Mouse (Mus musculus) embryo, embryonic 10.5 days (tissue): ENCODE measurements at regions not wholly inside any gene's neighbourhood (a gene's known extent, or its start where the extent isn't known, plus 50 kb on each side); places are given as distances from the start of the nearest gene placed in this dataset.
"Not testable (repeated sequence)": the region's sequence is repeated elsewhere in the genome, so short reads cannot be mapped to it uniquely, and the experiment has no call there.

Source experiments
- DNase-seq: peaks from one replicate; pipeline ENCODE4 v3.0.0-alpha.2; 2015; ENCODE audit warnings: low spot score

DNA sequence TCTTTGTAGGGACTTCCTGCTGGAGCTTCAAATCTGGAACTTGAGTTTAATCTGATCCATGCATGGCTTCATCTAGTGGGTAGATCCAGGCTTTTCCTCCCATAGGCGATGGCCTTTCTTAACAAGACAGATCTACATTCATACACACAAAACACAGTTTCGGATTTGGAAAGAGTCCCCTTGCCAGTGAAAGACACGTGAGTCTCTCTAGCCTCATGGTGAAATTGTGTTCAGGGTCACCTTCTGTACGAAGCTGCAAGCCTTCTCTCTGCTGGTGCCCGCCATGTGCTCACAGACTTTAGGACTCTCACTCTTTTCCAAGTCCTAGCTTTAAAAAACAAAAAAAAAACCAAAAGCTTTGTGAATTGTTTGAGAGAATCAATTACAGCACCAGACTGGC is 51.4 kb upstream of the Dlx2 start:
- no peak for DNase-seq

DNA sequence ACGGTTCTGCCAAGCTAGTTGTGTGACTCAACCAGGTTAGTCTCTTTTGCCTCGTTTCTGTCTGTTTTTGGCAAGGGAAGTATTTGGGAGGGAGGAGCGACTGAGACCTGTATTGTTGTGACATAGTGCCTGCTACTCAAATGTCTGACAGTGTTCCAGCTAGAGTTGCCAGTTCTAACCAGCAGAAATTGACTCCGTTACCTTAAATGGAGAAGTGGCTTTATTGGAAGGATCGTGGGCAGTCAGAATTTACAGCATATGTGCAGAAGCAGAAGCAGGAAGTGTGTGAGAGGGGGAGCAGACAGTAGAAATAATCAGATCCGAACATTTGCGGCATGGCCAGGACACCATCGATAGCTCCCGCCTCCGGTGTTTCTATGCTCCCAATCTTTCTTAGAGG is 51.8 kb upstream of the Dlx2 start:
- no peak for DNase-seq

DNA sequence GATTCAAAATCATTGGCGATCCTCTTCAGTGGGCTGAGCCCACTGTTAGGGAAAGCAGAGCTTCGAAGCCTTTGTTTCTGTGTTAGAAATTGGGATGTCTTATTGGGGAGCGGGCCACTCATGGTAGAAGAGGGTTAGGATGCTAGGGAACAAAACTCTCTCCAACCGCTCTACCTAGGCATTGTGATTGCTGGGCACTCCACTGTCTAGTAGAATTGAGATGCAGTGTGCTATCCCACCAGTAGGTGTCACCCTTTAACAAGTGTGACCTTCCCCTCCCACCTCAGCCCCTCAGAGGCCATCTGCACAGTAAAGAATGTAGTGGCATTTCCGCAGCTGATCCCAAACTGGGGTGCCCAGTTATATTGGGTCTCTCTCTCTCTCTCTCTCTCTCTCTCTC is 52.2 kb upstream of the Dlx2 start:
- peak; percentile 97 for DNase-seq

DNA sequence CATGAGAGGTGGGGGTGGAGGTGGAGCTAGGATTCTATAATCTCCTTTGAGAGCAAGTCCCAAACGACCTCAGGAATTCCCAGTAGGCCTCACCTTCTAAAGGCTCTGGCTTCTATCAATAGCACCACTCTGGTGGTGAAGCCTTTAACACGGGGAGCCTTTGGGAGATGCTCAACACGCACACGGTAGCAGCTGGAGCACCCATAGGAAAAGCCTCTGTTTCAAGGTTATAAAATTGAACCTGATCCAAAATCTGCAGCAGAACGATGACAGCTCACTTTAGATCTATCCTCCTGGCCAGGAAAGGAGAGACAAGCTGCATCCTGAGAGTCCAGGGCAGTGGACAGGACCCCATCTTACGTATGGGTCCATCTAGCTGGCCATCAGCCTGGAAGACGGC is 53.7 kb upstream of the Dlx2 start:
- DNase-seq: no peak

DNA sequence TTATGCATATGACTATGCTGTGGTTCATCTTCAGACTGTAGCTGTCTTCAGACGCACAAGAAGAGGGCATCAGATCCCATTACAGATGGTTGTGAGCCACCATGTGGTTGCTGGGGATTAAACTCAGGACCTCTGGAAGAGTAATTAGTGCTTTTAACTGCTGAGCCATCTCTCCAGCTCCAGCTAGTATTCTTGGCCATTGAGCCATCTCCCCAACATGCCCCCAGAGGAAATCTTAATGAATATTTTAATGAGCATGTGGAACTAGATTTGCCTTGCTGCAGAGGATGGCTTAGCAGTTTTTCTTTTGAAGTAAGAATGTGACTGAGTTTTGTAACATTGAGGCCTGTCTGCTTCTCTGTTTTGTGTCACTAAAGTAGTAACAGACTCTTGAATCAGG is 54.4 kb upstream of the Dlx2 start:
- no peak for DNase-seq

DNA sequence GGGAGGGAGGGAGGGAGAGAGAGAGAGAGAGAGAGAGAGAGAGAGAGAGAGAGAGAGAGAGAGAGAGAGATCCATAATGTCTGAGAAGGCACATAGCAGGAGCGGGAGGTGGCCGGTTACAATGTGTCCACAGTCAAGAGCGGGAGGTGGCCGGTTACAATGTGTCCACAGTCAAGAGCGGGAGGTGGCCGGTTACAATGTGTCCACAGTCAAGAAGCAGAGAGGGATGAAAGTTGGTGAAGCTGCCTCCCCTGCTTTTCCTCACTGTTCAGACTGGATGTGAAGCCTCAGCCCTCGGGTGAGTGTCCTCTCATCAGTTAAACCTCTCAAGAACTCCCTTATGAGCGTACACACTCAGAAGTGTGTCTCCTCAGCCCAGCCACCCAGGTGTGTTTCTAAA is 57.2 kb upstream of the Dlx2 start:
- not testable (repeated sequence) for DNase-seq

DNA sequence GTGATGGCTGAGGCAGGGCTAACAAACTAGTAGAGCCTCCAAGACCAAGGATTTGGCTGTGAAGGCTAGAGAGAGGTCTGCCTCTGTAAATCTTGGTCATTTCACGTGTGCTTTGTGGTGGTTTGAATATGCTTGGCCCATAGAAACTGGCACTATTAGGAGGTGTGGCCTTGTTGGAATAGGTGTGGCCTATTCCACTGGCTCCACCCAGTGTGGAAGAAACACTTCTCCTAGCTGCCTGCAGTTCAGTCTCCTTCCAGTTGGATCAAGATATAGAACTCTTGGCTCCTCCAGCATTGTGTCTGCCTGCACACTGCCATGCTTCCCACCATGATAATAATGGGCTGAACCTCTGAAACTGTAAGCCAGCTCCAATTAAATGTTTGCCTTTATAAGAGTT is 59.1 kb upstream of the Dlx2 start:
- DNase-seq: no peak

DNA sequence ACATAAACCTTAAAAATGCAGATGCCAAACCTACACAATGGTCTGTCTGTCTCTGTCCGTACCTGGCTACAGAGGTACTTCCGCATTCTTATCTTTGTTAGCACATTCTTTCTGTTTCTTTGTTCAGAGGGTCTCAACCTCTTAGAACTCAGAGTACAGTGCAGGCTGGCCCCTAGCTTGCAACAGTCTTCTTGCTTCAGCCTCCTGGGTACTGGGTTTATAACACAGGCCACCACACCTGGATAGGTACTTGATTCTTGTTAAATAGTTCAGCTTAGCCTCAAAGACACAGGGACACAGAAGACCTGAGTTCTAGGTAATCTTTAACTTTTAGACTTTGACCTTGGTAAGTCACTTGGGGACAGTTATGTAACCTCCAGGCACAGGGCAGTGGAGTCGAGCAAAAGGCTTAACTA is 60.5 kb upstream of the Dlx2 start:
- no peak for DNase-seq

DNA sequence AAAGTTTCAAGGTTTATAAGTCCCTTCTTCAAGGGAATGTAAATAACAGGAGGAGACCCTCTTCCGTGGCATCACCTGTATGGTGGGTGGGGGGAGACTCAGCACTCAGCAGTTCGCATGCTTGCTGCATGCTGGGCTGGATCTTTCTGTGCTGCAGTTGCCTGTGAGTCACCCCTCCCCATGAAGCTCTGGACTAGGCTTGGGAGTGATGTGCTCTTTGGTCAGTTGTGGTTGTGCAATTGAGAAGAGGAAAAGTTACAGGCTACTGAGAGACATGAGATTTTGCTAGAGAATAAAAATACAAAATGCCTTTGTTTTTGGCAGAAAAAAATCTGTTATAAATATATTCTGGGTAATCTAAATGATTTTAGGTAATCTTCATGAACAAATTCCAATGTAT is 66.7 kb upstream of the Dlx2 start:
- no peak for DNase-seq

DNA sequence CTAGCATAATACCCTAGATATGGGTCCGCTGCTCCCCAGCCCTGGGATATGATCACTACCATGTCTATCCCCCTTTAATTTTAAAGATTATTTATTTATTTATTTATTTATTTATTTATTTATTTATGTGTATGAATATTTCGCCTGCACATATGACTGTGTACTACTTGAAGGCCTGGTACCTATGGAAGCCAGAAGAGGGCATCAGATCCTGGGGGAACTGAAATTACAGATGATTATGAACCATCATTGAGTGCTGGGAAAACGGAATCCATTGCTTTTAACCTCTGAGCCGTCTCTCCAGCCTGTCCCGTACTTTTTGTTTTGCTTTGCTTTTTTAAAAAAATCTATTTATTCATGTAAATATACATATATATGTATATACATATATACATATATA is 70.0 kb upstream of the Dlx2 start:
- DNase-seq: no peak

DNA sequence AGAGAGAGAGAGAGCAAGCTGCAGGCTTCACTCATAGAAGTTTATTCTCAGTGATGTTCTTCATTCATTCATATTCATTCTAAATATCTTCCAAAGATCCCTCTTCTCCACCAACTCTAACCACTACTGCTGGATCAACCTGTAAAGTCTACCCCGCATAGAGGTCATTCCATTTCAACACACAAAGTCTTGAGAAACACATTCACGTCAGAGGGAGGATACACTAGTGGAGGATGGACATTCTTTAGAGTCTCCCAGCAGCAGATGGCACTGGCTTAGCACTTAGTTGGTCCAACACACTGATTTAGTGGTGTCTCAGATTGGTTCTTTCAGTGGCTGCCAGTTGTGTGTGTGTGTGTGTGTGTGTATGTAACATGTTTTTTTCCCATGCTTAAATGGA is 74.9 kb upstream of the Dlx2 start:
- no peak for DNase-seq

DNA sequence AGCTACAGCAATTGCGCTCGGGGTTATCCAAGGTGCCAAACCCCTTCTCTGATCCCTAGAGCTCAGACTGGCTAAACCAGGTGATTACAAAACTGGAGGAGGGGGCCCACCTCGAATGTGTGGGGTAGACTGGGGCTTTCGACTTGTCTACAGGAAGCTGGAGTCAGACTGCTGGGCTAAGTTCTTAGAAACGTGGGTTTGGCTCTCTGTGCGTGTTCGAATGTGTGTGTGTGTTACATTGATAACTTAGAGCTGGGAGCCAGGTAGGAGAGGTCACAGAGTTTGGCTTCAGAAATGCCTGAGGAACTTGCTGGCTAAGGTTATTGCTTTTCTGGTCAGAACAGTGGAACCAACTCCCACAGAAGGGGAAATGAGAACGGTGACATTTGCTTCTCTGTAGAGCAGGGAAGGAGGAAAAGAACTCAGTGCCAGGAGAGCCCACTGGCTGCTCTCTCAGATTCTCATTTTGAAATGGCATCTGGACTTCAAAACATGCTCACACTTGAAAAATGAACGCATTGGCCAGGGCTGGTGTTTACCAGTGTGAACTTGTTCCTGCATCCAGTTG is 76.1 kb upstream of the Dlx2 start:
- no peak for DNase-seq

DNA sequence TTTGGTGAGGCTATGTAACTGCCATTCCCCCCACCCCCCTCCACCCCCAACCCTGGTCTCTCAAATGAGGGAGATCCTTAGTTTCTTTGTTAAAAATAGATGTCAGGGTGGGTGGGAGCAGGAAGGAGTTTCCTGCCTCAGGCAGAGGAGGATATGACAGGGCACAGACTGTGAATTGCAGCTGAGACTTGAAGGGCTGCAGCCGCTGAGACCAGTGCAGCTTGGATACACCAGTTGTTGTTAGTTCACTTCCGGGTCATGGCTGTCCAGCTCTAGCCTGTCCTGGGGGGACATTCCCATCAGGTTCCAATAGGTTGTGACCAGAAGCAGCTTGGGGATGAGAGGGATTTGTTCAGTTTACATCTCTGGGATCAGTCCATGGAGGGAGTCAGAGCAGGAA is 76.6 kb upstream of the Dlx2 start:
- DNase-seq: no peak

DNA sequence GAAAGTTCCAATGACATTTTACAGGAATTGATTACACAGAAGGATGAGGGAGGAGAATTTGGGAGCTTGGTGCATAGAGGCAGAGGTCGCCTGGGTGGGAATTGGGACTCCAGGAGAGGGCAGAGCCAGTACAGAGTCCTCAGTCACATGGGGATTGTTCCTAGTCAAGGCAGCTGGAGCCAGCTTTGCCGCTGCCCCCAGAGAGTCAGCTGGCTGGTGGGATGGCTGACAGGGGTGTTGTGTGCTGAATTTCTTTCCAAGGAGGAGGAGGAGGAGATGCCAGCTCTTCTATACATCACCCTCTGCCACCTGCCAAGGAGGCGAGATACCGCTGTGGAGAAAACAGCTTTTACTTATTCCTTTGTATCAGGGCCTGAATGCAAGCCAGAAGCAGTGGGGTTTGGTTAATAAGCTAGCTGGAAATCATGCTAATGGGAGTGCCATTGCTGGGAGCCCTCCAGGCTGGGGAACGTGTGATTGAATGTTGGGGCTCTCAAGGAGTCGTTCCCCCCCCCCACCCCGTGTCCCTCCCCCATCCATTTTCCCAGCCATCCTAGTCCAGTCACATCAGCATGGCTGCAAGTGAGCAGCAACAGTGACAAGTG is 78.8 kb upstream of the Dlx2 start:
- no peak for DNase-seq

DNA sequence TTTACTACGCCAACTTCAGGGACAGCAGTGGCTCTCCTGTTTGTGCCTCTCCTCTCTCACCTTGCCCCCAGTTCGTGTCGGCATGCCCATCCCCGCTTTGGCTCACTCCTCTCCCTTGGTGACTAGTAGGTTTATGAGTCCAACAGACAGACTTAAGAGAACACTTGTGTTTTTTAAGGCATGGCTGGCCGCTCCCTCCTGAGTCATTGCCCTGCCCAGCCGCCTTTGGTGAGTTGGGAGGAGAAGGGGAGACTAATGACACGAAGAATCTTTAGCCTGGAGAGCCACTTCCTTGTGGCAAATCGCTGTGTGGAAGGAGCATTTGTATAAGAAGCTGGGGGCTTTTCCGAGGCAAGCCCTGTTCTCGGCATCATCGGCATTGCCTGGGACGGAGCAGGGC is 79.8 kb upstream of the Dlx2 start:
- DNase-seq: no peak

DNA sequence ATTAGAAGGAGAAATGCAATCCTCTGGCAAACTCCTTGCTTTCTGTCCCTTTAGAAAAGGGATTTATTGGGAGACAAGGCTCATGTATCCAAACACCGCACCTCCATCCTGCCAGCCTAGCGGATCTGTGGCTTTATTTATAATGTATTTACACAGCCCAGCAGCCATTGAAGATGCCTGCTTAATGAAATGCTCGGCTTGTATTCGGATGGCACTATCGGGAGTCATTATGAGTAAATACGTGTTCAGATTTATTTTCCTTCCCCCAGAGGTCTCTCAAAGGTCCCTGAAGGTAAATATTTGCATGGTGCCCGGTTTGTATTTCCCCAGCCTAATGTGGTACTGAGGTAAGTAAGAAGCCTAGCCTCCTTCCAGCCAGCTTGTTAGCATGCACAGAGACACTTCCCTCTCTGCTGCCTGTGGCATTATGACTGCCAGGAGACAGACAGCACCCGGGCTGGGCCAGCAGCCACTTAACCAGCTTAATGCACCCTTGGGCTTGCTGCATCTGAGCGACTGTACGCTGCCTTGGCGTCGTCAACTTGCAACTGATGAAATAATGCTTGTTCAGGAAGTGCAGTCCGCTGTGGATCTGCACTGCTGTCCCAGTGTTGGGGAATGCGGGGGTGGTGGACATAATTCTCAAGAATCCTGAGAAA is 80.7 kb upstream of the Dlx2 start:
- peak; percentile 36 for DNase-seq

DNA sequence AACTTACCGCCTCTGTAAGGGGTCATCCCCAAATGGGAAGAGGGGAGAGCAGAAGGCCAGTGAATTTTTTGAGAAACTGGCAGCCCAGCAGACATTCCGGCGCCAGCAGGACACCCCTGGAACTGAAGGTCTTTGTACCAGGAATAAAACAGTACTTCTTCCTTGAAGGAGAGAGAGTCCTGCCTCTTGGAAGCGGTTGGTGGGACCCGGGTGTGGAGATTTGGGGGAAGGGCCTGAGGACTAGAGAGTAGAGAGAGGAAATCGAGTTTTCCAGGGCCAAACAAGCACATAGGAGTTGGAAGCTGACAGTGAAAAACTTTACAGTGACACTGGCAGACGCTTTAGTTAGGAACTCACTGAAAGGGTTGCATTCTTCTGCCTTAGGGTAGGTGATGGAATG is 82.3 kb upstream of the Dlx2 start:
- DNase-seq: peak; percentile 49

DNA sequence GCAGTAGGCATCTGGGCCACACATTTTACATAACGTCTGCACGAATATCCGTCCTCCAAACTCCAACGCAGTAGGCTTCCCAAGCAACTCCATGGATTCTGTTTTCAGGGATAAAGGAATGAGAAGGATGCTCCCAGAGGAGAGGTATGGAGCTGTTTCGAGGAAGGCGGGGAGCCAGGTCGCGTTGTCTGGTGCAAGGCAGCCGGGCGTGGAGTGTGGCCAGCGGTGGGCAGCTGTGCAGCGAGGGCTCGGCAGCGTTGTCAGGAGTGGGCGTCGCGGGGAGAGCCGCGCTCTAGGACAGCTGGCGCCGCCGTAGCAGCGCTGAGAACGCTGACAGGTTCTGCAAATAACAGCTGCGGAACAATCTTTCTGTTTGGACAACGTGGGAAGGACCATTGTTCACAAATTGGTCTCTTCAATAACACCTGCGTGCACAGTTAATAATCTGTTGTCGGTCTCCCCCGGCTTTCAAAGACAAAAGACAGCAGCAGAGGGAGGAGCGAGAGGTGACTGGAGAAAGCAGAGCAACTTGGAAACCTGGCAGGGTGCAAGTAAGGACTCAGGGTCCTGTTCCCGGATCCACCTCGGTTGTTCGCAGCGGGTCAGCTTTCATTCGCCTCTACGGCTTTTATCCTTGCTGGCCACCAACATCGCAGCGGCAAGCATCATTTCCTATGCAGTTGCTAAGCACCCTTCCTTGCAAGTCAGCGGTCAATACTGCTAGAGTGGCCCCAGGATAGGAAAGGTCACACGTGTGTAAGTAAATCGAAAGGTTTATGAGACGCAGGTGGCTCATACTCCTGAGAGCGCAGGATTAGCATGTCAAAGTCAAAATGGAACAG is 83.0 kb upstream of the Dlx2 start:
- DNase-seq: peak; percentile 73

DNA sequence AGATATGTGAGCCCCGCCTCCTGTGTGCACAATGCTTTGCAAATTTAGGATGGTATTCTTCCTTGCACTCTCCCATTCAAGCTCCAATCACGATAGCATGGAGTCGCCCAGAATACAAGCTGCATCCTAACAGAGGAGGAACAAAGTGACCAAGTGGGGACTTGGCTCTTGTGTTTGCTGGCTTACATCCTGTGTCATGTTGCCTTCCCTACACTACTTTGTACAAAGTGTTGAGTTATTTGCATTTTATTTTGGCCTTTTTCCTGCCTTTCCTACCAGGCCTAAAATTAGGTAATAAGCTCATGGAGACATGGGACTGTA is 83.5 kb upstream of the Dlx2 start:
- no peak for DNase-seq

DNA sequence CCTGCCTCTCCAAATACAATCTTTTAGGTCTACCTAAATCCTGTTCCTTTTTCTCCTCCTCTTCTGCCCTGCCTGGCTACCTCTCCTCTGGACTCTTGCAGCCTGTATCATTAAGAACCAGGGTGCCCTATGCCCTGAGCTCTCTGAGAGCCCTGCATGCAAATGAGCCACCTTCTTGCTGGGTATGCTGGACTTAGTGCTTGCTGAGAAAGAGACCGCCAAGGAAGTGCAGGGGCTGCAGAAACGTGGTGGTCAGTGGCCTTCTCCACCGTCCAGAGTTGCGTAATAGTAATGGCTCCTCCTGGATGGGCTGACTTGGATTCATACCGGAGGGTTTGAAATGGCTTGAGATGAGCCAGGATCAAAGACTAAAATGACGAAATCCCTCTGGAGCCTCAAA is 86.9 kb upstream of the Dlx2 start:
- no peak for DNase-seq

DNA sequence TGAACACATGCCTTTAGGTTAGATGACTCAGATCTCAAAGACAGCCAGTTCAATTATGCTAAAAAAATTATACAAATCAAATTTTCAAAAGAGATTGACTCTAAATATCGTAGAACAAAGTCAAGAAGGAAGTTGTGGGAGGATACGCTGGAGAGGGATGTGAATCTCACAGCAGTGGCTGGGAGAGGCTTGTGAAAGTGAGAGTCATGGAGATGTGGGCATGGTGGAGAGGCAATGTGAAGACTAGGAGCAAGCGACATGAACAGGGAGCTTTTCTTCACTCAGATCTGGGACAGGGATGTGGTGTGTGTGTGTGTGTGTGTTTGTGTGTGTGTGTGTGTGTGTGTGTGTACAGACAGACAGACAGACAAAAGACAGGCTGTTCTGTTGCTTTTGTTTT is 87.9 kb upstream of the Dlx2 start:
- no peak for DNase-seq

DNA sequence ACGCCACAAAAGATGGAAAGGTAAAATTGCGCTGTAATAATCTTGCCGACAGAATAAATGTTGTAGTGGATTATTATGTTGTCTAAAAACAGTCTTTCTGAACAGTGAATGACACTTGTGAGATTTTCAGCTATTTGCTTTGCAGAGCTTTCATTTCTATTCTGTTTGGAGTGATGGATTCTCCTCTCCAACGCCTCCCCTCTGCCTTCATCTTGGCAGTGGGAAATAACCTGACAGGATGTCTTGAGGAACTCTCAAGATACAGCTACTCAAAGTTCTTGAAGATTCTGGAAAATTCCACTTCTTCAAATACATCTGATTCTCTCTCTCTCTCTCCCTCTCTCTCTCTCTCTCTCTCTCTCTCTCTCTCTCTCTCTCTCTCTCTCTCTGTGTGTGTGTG is 89.6 kb upstream of the Dlx2 start:
- no peak for DNase-seq

DNA sequence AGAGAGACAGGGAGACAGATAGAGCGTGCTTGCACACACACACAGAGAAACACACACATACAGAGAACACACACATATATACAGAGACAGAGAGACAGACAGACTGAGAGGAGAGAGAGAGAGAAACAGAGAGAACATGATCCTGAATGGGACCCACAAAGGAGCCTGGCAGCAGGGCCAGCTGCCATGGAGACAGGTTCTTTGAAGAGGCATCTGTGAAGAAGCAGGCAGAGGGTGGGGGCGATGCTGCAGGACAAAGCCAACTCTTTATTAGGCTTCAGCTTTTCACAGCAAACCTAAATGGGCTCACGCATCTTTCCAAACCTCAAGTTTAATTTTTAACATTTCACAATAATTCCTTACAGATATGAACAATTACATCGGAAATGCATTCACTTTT is 90.0 kb upstream of the Dlx2 start:
- peak; percentile 76 for DNase-seq
